Mouse (Mus musculus): ENCODE results near the gene Gm8947. TPM values are rescaled to one million over a fixed set of nuclear protein-coding genes. Genes with fewer than 3 reads are reported as not detected.
"Not testable (repeated sequence)": the region's sequence is repeated elsewhere in the genome, so short reads cannot be mapped to it uniquely, and the experiment has no call there.

The Gm8947 gene
- polyA plus RNA-seq (2012; rRNA removed) = 0.16 TPM in 1 of 2 replicates, not detected in the other

- 78% methylated on average over 2 of the region's 7 CpGs for WGBS
- H3K36me3 ChIP-seq (ENCODE audit: control insufficient read depth, insufficient read depth, low read length); H3K4me1 ChIP-seq (ENCODE audit: control insufficient read depth, insufficient read depth, insufficient read length, low read length); H3K27ac ChIP-seq (ENCODE audit: insufficient read depth, low read depth, low read length); H3K27me3 ChIP-seq (ENCODE audit: control insufficient read depth, insufficient read depth, low read length); H3K4me3 ChIP-seq (ENCODE audit: low read depth, low read length): not testable (repeated sequence)
Measured at GRCm38 (mm10) chr1:151192075-151192474, at the start of gene Gm8947. TSS of gene Gm8947 (plus strand) at chr1:151192376.

DNA sequence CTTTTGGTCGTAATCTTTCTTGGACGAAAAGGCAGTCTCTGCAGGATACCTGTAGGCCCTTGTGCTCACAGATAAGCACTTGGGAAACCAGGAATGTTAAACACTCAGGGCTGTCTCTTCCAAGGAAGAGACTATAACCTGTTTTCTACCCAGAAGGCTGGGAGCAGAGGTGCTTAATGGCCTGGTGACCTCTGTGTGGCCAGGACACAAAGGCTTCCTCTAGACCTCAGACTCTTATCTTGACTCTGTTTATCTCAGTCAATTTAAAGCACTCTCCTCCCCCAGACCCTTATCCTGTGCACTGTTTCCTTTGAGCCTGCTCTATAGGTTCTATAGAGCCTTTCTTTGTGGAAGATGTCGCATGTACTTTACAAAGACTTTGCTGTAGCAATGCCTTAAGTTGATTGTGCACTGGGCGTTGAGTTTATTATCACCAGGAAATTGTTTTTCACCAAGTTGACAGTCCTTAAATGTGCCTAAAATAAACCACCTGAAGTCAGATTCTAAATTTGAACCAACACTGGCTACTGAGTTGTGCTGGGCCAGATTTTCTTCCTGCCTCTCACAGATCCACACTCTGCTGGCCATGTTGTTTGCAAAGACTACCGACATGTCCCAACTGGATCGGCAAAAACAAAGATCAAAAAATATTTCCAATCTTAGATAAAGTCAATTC, 47.6 kb upstream of the Gm8947 start:
- Histone ChIP-seq H3K4me3 (ENCODE audit: low read depth, low read length) (no peak overlapping the region), H3K27me3 (ENCODE audit: control insufficient read depth, insufficient read depth, low read length) (no peaks in the 10 kb centered on the region), H3K4me1 (ENCODE audit: control insufficient read depth, insufficient read depth, insufficient read length, low read length) (peaks cover 3% of the 10 kb centered on the region; the same call in 1 of the 2 replicates), H3K27ac (ENCODE audit: insufficient read depth, low read depth, low read length) (no peak overlapping the region), H3K36me3 (ENCODE audit: control insufficient read depth, insufficient read depth, low read length) (no peaks in the 10 kb centered on the region)
- TF ChIP-seq POLR2A (IDR thresholded peaks at IDR 0.05; ENCODE audit: low read depth, low read length) (no peak), CTCF (IDR thresholded peaks at IDR 0.05; ENCODE audit: extremely low read depth, insufficient read length, insufficient replicate concordance, low read depth, low read length) (no peak)
- 49% methylated on average over 6 of the region's 6 CpGs for WGBS

GRCm38 (mm10) chr1:151147801-151148200, 44.4 kb upstream of the Gm8947 start:
- Histone ChIP-seq H3K27ac (ENCODE audit: insufficient read depth, low read depth, low read length) (no peak overlapping the region), H3K4me3 (ENCODE audit: low read depth, low read length) (no peak overlapping the region), H3K4me1 (ENCODE audit: control insufficient read depth, insufficient read depth, insufficient read length, low read length) (peaks cover 4% of the 10 kb centered on the region; the same call in 1 of the 2 replicates), H3K36me3 (ENCODE audit: control insufficient read depth, insufficient read depth, low read length) (no peaks in the 10 kb centered on the region), H3K27me3 (ENCODE audit: control insufficient read depth, insufficient read depth, low read length) (no peaks in the 10 kb centered on the region)
- TF ChIP-seq POLR2A (IDR thresholded peaks at IDR 0.05; ENCODE audit: low read depth, low read length) (no peak), CTCF (IDR thresholded peaks at IDR 0.05; ENCODE audit: extremely low read depth, insufficient read length, insufficient replicate concordance, low read depth, low read length) (no peak)

DNA sequence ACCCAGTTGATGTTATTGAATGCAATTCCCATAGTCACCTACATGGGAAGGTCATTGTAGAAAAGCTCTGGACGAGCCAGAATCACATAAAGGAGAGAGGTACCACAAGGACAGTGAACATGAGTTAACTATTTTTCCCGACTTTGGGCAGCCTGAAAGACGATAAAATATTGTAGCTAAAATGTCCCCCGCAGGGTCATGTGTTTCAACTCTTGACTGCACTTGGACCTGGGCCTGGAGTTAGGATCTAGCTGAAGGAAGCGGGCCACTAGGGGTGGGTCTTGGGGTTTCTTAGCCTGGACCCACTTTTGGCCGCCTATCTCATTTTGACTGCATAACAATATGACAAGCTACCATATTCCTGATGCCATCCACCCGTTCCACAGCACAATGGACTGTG, 42.0 kb upstream of the Gm8947 start:
- peaks cover 14% of the 10 kb centered on the region; the same call in 1 of the 2 replicates for H3K4me1 ChIP-seq (ENCODE audit: control insufficient read depth, insufficient read depth, insufficient read length, low read length)
- no peaks in the 10 kb centered on the region for H3K27me3 ChIP-seq (ENCODE audit: control insufficient read depth, insufficient read depth, low read length)
- H3K36me3 ChIP-seq (ENCODE audit: control insufficient read depth, insufficient read depth, low read length) = no peaks in the 10 kb centered on the region
- WGBS = 95% methylated on average over 7 of the region's 7 CpGs
- TF ChIP-seq POLR2A (IDR thresholded peaks at IDR 0.05; ENCODE audit: low read depth, low read length) (no peak), CTCF (IDR thresholded peaks at IDR 0.05; ENCODE audit: extremely low read depth, insufficient read length, insufficient replicate concordance, low read depth, low read length) (no peak)
- no peak overlapping the region for H3K4me3 ChIP-seq (ENCODE audit: low read depth, low read length)
- no peak overlapping the region for H3K27ac ChIP-seq (ENCODE audit: insufficient read depth, low read depth, low read length)

- H3K27me3 ChIP-seq (ENCODE audit: control insufficient read depth, insufficient read depth, low read length) = no peaks in the 10 kb centered on the region
- TF ChIP-seq POLR2A (IDR thresholded peaks at IDR 0.05; ENCODE audit: low read depth, low read length) (no peak), CTCF (IDR thresholded peaks at IDR 0.05; ENCODE audit: extremely low read depth, insufficient read length, insufficient replicate concordance, low read depth, low read length) (no peak)
- no peak overlapping the region for H3K27ac ChIP-seq (ENCODE audit: insufficient read depth, low read depth, low read length)
- no peak overlapping the region for H3K4me3 ChIP-seq (ENCODE audit: low read depth, low read length)
- H3K36me3 ChIP-seq (ENCODE audit: control insufficient read depth, insufficient read depth, low read length) = no peaks in the 10 kb centered on the region
- peaks cover 14% of the 10 kb centered on the region; the same call in 1 of the 2 replicates for H3K4me1 ChIP-seq (ENCODE audit: control insufficient read depth, insufficient read depth, insufficient read length, low read length)
- WGBS = 57% methylated on average over 2 of the region's 2 CpGs
Measured at GRCm38 (mm10) chr1:151151089-151151488, 41.1 kb upstream of the Gm8947 start.

DNA sequence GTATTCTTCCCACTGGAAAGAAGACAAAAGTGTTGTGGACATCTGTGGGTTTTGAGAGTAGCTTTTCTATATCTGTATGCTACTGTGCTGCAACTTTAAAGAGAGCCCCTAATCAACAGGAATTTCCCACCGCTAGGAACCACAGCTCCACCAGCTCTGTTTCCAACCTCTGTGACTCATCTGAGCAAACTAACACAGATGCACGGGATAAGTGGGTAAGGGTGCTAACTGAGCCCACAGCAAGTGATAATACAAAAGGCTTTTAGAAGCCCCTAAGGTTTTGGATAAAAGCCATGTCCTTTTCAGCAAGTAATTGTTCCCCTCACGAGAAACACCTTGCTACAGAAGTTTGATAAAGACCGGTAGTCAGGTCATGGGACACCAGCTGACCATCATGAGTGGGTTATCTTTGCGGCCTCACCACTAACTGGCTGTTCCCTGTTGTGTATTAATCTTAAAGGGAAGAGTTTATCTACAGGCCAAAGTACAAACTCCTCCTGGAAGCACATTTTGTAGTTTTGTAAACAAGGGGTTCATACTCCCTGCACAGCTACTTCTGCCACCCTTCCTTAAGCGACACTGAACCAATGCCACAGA, 39.0 kb upstream of the Gm8947 start:
- 28% methylated on average over 6 of the region's 6 CpGs for WGBS
- no peaks in the 10 kb centered on the region for H3K36me3 ChIP-seq (ENCODE audit: control insufficient read depth, insufficient read depth, low read length)
- H3K4me1 ChIP-seq (ENCODE audit: control insufficient read depth, insufficient read depth, insufficient read length, low read length) = peaks cover 14% of the 10 kb centered on the region; the same call in 1 of the 2 replicates
- no peaks in the 10 kb centered on the region for H3K27me3 ChIP-seq (ENCODE audit: control insufficient read depth, insufficient read depth, low read length)
- TF ChIP-seq POLR2A (IDR thresholded peaks at IDR 0.05; ENCODE audit: low read depth, low read length) = no peak
- TF ChIP-seq CTCF (IDR thresholded peaks at IDR 0.05; ENCODE audit: extremely low read depth, insufficient read length, insufficient replicate concordance, low read depth, low read length) = no peak
- H3K4me3 ChIP-seq (ENCODE audit: low read depth, low read length) = peak overlapping the region; percentile 37
- peak overlapping the region; percentile 92 for H3K27ac ChIP-seq (ENCODE audit: insufficient read depth, low read depth, low read length)

DNA sequence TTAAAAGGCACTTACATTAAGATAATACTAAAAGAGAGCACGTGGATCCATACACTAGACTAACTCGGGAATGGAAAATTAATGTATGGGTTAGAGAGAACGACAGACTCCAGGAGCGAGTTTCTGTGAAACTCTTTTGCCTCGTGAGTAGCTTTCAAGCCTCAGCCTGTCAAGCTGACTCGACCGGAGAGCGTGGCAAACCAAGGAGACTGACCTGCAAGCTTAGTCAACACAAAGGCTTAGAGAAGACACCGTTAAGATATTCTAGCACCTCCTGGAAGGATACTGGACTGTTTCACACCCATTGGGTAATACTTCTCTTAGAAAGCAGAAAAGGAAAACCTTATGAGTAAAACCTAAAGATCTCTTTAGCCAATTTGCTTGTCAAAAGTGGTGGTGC, 38.0 kb upstream of the Gm8947 start:
- H3K27me3 ChIP-seq (ENCODE audit: control insufficient read depth, insufficient read depth, low read length); H3K4me3 ChIP-seq (ENCODE audit: low read depth, low read length); H3K36me3 ChIP-seq (ENCODE audit: control insufficient read depth, insufficient read depth, low read length); H3K27ac ChIP-seq (ENCODE audit: insufficient read depth, low read depth, low read length): not testable (repeated sequence)
- 84% methylated on average over 9 of the region's 9 CpGs for WGBS
- peaks cover 13% of the 10 kb centered on the region; the same call in 1 of the 2 replicates for H3K4me1 ChIP-seq (ENCODE audit: control insufficient read depth, insufficient read depth, insufficient read length, low read length)
